Mouse (Mus musculus) G1E (cell line): ENCODE measurements around the gene Sec22b.

Experiments
- CTCF ChIP-seq: IDR thresholded peaks from 2 replicates; pipeline ENCODE4 v1.5.1; 2012; ENCODE audit warnings: low read depth, low read length, inconsistent platforms, mixed read lengths
- GATA1 ChIP-seq: IDR thresholded peaks from 2 replicates; pipeline ENCODE4 v1.6.1; 2012; ENCODE audit warnings: borderline replicate concordance, low read length, inconsistent platforms, mixed read lengths
- GATA2 ChIP-seq: IDR thresholded peaks from 2 replicates; pipeline ENCODE4 v1.6.1; 2012; ENCODE audit warnings: low read depth, low read length, inconsistent platforms, borderline replicate concordance
- POLR2AphosphoS5 ChIP-seq: IDR thresholded peaks from 2 replicates; pipeline ENCODE4 v1.6.1; 2012; ENCODE audit warnings: low read depth, low read length, inconsistent platforms; ENCODE audit not compliant: insufficient replicate concordance
- TAL1 ChIP-seq: conservative IDR thresholded peaks from 2 replicates; pipeline ENCODE4 v1.6.1; 2012; ENCODE audit warnings: low read depth, low read length, inconsistent platforms, mixed read lengths

- TF ChIP-seq CTCF (no peak), TAL1 (no peak), GATA1 (no peak), GATA2 (no peak), POLR2AphosphoS5 (no peak)
Observed at GRCm38 (mm10) chr3:97868024-97868689, 32.8 kb upstream of the Sec22b start.
